Mouse (Mus musculus): ENCODE measurements at regions not wholly inside any gene's neighbourhood (a gene's known extent, or its start where the extent isn't known, plus 50 kb on each side); places are given as distances from the start of the nearest gene placed in this dataset.

DNA sequence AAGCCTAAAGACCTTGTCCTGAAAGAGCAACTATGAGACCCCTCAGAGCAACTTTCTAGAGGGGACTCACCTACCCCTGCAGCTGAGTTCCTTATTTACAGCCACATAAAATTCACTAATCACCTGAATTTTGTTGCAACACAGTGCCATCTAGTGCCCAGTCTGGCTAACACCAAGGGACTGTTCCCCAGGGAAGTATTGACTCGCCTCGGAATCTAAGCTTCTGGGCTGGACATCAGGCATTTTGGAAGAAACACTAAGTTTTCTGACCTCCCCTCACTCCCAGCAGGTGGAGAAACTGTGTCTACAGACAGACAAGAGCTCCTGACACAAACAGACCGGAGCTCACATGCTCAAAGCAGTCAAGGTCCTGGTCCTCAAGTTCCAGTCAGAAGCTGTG, 343.4 kb downstream of the Rnf144a start:
- peak; percentile 58 to 63 for DNase-seq (ENCODE audit: low spot score in 2 of 2)

- DNase-seq (ENCODE audit: low spot score in 2 of 2), result no peak
Measured at GRCm38 (mm10) chr12:26068685-26069008, 346.4 kb downstream of the Rnf144a start.

DNA sequence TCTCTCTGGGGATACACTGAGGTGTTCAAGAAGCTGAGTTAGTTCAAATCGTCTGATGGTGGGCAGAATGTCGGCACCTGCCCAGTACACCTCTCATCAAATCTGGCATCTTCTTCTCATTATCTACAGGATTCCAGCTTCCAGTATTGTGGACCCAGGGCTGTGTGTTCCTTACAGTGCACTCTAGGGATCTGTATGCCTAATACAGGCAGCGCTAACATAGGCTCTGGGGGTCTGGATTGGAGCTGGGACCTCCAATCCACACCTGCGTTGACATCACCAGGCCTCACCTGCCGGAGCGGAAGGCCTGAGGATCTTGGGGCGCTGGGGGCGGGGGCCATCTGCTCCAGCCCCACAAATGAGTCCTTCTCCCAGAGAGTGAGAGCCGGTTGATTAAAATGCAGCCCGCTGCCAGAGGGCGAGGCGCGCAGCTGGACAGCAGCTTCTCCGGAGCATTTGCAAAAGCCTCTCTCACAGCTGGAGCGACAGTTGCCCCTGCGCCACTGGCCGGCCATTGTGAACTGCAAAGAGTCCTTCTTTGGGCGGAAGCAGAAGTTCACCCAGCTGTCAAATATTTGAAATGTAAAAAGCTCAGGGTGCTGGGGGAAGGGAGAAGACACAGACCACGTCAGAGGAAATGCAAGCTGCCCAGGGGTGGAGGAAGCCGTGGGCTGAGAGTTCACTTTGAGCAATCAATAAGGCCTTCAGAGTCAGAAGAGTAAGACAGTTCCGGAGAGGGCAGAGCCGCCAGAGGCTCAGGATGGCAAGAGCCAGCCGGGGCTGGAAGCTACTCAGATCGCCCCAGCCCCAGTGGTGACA, 347.0 kb downstream of the Rnf144a start:
- DNase-seq (ENCODE audit: low spot score in 2 of 2), result peak; percentile 83 to 86

DNA sequence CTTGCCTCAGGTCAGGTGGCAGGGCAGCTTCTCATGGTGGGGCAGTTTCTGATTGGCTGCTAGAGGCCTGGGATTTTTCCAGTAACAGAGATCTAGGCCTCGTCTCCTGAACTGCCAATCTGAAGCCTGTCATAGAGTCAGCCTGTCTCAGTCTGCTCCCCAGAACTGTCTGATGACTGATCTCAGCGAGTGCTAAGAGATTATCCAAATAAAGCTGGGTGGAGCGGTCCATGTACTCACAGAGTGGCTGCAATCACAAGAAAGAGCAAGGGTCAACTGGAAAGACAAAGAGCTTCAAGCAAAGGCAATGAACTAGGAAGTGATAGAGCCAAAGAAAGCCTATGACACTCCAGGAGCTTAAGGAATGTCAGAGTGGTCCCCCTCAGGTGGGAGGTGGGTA, 354.7 kb downstream of the Rnf144a start:
- DNase-seq (ENCODE audit: low spot score in 2 of 2), result no peak

DNA sequence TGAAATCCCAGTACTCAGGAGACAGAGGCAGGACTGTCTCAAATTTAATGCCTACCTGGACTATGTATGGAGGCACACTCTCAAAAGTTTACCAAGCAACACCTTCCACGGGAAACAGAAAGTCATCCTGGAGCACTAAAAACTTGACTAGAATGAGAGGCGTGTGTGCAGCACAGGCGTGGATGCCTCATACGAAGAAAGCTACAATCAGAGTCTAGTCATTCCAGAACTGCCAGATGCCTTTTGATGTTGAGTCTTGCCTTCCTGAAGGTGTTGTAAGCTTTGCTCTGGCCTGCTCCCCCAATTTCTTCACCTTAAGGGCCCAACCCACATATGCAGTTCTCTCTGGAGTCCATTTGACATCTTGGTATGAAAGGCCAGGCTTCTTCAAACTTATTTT, 356.0 kb downstream of the Rnf144a start:
- no peak for DNase-seq (ENCODE audit: low spot score in 2 of 2)

DNA sequence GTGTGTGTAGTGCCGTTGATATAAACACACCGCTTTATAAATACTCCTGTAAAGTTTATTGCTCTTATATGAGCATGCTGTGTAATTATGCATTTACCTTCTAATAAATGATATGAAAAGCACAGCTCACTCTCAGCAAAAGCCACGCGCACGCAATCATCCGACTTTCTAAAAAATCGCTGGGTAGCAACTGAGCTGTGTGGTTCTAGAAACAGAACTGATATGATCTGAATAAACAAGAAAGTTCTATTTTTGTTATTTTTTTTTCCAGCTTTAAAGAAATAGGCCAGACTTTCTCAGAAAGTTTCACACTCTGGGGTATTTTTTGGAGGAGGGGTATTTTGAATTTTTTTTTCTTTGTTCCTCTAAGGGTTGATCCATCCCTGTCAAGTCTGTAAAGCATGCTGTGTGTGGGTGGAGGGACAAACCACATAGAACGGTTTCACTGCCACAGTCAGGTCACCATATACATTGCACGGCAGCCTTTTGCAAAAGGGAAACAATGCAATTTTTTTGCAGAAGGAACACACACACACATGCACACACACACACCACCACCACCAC, 357.5 kb downstream of the Rnf144a start:
- peak; percentile 14 to 21 for DNase-seq (ENCODE audit: low spot score in 2 of 2)

DNA sequence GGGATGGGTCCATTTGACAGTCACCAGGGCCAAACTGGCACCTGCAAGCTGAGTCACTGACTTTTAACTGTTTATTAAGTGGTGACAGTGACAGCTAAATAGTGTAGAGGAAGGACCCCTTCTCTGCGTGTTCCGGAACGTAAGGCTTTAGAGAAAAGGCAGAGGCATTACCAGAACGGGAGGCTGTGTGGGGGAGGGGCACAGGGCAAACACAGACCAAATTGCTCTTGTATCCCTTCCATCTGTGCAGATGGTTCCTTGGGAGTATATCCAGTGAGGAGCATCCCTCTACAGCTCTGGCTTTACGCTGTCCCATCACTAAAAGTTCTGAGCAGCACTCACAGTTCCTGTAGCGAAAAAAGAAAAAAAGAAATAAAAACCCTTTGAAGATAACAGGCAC, 368.1 kb downstream of the Rnf144a start:
- DNase-seq (ENCODE audit: low spot score in 2 of 2), result no peak

- DNase-seq (ENCODE audit: low spot score in 2 of 2), result no peak
Measured at GRCm38 (mm10) chr12:26045321-26045720, 369.7 kb downstream of the Rnf144a start.

- no peak for DNase-seq (ENCODE audit: low spot score in 2 of 2)
Measured at GRCm38 (mm10) chr12:26012951-26013350, 402.1 kb downstream of the Rnf144a start.

- DNase-seq (ENCODE audit: low spot score in 2 of 2), result no peak
Measured at GRCm38 (mm10) chr12:25994063-25994462, 421.0 kb downstream of the Rnf144a start.

GRCm38 (mm10) chr12:25991801-25992525, 423.1 kb downstream of the Rnf144a start:
- DNase-seq (ENCODE audit: low spot score in 2 of 2), result no peak

GRCm38 (mm10) chr12:25982545-25982944, 432.5 kb downstream of the Rnf144a start:
- DNase-seq (ENCODE audit: low spot score in 2 of 2), result no peak

DNA sequence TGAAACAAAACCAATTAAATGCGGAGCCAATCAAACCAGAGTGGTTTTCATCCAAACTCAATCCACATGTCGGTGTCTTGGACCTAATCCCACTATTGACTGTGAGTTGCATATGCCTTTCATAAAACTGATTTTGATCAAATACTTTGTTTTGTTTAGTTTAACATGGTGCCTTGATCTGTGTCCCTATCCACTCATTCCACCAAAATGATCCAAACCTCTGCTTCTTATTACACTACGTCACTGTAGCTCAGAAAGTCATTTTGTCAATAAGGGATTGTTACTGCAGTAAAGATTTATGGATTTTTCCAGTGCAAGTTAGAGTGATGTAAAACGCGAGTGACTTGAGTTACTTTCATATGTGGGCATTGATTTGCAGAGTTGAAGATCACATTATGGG, 436.7 kb downstream of the Rnf144a start:
- no peak for DNase-seq (ENCODE audit: low spot score in 2 of 2)

- DNase-seq (ENCODE audit: low spot score in 2 of 2), result peak; percentile 24 to 34
Measured at GRCm38 (mm10) chr12:25958584-25958983, 456.5 kb downstream of the Rnf144a start.

- no peak for DNase-seq (ENCODE audit: low spot score in 2 of 2)
Measured at GRCm38 (mm10) chr12:25957547-25957946, 457.5 kb downstream of the Rnf144a start.

DNA sequence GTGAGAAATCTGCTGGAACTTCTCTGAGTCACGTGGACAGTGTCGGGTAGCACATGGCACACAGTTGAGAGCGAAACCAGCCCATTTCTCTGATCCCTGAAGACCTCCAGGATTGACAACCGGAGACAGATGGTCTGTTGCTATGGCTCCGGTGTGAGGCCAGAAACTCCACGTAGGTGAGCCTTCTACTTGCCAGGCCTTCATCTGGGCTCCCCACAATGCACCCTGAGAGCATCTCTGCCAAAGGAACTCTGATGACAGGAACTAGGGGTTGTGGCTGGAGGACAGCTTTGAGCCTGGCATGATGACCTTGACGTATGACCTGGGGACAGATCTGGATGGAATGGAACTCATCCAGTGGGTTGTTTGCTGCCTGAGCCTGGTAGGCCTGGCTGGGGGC, 467.9 kb downstream of the Rnf144a start:
- DNase-seq (ENCODE audit: low spot score in 2 of 2), result no peak

DNA sequence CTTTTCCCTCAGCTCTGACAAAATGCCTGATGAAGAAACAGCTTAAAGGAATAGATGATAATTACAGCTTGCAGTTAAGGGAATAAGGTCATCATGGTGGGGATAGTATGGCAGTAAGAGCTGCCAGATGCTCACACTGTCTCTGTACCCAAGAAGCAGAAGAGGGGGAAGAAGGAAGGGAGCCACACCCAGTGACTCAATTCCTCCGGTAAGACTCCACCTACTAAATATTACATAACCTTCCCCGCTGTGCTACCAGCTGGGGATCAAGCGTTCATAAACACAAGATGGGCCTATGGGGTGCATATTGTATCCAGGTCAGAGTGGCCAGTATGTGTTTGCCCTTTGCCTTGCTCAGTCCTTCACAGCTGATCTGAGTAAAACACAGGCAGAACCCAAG, 468.9 kb downstream of the Rnf144a start:
- no peak for DNase-seq (ENCODE audit: low spot score in 2 of 2)

DNA sequence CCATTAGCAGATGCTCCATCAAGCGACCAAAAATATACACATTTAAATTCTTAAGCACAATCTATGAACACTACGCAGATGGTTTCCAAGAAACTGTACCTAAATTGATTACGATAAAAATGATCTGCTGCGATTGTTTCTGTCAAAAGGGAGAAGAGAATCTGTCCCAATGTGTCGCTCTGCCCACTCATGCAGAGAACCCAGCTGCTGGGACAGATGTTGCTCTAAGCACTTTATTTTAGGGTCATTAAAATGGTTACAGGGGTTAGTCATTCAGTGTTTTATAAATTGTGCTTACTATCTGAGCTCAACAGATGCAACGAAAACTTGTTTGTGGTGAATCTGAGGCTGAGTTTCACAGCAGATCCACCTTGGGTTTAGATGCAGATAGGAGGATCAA, 476.2 kb downstream of the Rnf144a start:
- no peak for DNase-seq (ENCODE audit: low spot score in 2 of 2)

- DNase-seq (ENCODE audit: low spot score in 2 of 2), result no peak
Measured at GRCm38 (mm10) chr12:25934946-25935345, 480.1 kb downstream of the Rnf144a start.

GRCm38 (mm10) chr12:25934526-25934925, 480.5 kb downstream of the Rnf144a start:
- no peak for DNase-seq (ENCODE audit: low spot score in 2 of 2)

DNA sequence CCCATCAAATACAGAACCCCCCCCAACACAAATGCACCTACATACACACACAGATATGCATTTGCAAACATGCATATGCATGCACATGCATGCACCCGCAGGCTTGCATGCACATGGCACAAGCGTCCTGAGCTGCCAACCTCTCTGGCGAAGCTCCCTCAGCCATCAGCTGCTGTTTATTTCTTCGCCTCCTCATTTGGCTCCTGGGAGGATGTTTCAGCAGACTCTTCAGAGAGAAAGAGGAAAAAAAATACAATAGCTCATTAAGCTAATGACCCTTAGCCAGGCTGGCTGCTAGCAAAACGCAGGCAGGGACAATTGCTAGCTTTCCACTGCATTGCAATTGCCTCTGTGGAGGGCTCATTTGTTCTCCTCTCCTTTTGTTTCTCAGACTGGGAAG, 488.7 kb downstream of the Rnf144a start:
- no peak for DNase-seq (ENCODE audit: low spot score in 2 of 2)

DNA sequence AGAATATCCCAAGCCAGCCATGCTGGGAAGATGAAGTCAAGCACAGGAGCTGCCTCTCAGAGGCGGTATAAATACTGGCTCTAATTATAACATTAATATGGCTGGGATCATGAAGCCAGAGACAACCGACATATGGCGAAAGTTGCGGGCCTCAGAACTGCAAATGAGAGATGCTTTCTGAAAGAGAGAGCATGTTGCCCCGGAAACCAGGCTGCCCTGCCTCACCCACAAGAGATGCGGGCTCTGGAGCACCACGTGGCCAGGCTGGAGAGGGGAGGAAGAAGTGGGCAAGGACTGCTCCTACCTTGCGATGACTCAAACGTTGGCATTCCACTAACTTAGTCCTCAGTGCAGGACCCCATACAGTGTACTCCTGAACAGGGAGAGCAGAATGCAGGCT, 490.5 kb downstream of the Rnf144a start:
- DNase-seq (ENCODE audit: low spot score in 2 of 2), result no peak

DNA sequence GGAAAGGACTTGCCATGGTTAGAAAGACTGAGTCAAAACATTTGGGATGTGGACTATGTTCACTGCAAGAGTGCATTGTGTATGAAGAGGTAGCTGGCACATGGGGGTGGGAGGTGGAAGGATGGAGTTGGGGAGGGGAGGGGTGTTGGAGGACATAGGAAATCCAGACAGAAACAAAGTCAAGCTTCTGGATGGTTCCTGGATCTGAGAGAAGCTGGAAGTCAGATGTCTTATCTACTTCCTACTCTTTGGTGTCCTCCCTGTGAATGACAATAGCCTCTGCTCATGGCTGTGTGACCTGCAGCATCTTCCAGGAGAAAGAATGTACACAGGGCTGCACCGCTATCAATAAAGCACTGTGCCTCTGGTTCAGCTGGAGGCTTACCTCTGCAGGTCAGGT, 491.3 kb downstream of the Rnf144a start:
- DNase-seq (ENCODE audit: low spot score in 2 of 2), result no peak
